Mouse (Mus musculus): ENCODE measurements at regions not wholly inside any gene's neighbourhood (a gene's known extent, or its start where the extent isn't known, plus 50 kb on each side); places are given as distances from the start of the nearest gene placed in this dataset.

- in situ Hi-C loops (cut with MseI, MboI) = no loop called here
These were observed 113.7 kb upstream of the Gm10131 start for GRCm38 (mm10) chr8:34225011-34225890.

GRCm38 (mm10) chr8:34222187-34222586 lies 110.7 kb upstream of the Gm10131 start:
- in situ Hi-C loops (cut with MseI, MboI) = no loop called here

All from mouse trophoblast stem cell (cell line).